Mouse (Mus musculus): ENCODE measurements around the gene Gm4131.

DNA sequence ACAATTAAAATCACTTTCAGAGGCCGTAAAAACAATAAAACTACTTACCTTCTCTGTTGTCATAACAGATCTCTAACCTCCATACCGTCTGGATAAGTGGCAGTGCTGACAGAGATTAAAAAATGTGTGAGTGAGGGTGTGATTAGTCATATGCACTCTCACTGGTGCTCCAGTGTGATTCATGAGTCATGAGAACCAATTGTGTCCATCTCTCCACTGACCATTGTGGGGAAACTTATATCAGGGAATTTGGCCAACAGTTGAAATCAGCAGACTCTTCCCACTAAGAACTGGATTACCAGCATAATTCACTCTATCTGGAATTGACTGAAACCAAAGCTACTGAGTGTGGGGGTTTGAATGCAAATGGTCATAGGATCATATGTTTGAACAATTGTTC is 35.8 kb downstream of the Gm4131 start:
- TF ChIP-seq CTCF (conservative IDR thresholded peaks at IDR 0.05; ENCODE audit: low read length) (no peak), NANOG (IDR thresholded peaks at IDR 0.05; ENCODE audit: borderline replicate concordance, low read length) (no peak), POU5F1 (IDR thresholded peaks at IDR 0.05; ENCODE audit: borderline replicate concordance, low read length) (no peak)

Measured in E14TG2a.4 (cell line).